Mouse (Mus musculus) G1E (cell line): Measurements from ENCODE around the gene Cd248.

ENCODE experiments used
- CTCF ChIP-seq: IDR thresholded peaks from 2 replicates; pipeline ENCODE4 v1.5.1; 2012; ENCODE audit warnings: low read depth, low read length, inconsistent platforms, mixed read lengths
- GATA1 ChIP-seq: IDR thresholded peaks from 2 replicates; pipeline ENCODE4 v1.6.1; 2012; ENCODE audit warnings: borderline replicate concordance, low read length, inconsistent platforms, mixed read lengths
- POLR2AphosphoS5 ChIP-seq: IDR thresholded peaks from 2 replicates; pipeline ENCODE4 v1.6.1; 2012; ENCODE audit warnings: low read depth, low read length, inconsistent platforms; ENCODE audit not compliant: insufficient replicate concordance

DNA sequence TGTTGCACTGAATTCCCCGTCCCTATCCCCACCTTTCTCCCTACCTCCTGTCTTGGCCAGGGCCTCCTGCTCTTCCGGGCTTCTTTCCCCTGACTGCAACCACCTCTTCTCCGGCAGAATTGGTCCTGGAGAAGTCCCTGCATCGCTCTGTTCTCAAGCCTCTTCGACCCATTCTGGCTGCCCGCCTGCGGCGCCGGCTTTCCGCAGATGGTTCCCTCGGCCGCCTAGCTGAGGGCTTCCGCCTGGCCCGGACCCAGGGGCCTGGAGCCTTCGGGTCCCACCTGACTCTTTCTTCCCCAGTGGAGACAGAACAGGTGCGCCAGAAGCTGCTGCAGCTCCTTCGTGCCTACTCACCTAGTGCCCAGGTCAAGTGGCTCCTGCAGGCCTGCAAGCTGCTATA, 15.0 kb upstream of the Cd248 start:
- TF ChIP-seq CTCF: no peak
- TF ChIP-seq GATA1: no peak
- no peak for TF ChIP-seq POLR2AphosphoS5
